Mouse (Mus musculus): ENCODE measurements at regions not wholly inside any gene's neighbourhood (a gene's known extent, or its start where the extent isn't known, plus 50 kb on each side); places are given as distances from the start of the nearest gene placed in this dataset.

DNA sequence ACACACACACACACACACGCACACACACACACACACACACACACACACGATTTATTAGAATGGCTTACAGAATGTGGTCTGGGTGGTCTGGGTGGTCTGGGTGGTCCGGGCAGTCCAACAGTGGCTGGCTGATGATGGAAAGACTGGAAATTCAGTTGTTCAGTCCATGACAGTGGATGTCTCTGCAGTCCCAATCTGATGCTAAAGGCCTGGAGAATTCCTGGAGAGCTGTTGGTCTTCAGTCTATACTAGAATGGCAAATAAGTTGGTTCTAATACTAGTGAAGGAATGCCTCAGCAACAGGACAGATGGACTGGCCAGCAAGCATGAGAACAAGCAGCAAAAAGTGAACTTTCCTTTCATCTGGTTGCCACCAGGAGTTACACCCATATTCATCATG, 87.9 kb downstream of the Foxi3 start:
- no peak for TF ChIP-seq POLR2A (IDR thresholded peaks at IDR 0.05; ENCODE audit: low read depth, low read length)
- no peak for TF ChIP-seq CTCF (conservative IDR thresholded peaks at IDR 0.05; ENCODE audit: insufficient read depth, insufficient read length, low read depth, low read length)
